Mouse (Mus musculus): ENCODE results near the gene Cep104.

The Cep104 gene

GRCm38 (mm10) chr4:154053065-154053464 lies 78.1 kb downstream of the Cep104 start:
- no peak for DNase-seq

GRCm38 (mm10) chr4:154055482-154055881 lies 80.5 kb downstream of the Cep104 start:
- DNase-seq, result no peak

GRCm38 (mm10) chr4:154056046-154056445 lies 81.1 kb downstream of the Cep104 start:
- DNase-seq, result no peak

- no peak for DNase-seq
Measured at GRCm38 (mm10) chr4:154056661-154057060, 81.7 kb downstream of the Cep104 start.

- no peak for DNase-seq
Measured at GRCm38 (mm10) chr4:154057696-154058095, 82.7 kb downstream of the Cep104 start.

All from cerebellum, adult 11 months (tissue).